Mouse (Mus musculus): ENCODE results near the gene Fmn2.

GRCm38 (mm10) chr1:174630074-174630473 is 128.4 kb downstream of the Fmn2 start:
- no peak for TF ChIP-seq POLR2A (IDR thresholded peaks at IDR 0.05; ENCODE audit: borderline replicate concordance, control insufficient read depth, low read depth, low read length)
- no peak for TF ChIP-seq CTCF (IDR thresholded peaks at IDR 0.05; ENCODE audit: control insufficient read depth, insufficient read depth, low read length)

Data from bone marrow, adult 2 months (tissue).